Mouse (Mus musculus): ENCODE measurements around the gene Sh3rf1.
A peak's percentile ranks its signal among the peaks of the same experiment; 100 is the strongest.

Sh3rf1 gene

GRCm38 (mm10) chr8:61223729-61224379 lies at the start of gene Sh3rf1:
Gene Sh3rf1, plus strand, starts transcription at chr8:61223872.
- peak; percentile 88 for DNase-seq (ENCODE audit: low read depth)

GRCm38 (mm10) chr8:61173921-61174492 lies 49.7 kb upstream of the Sh3rf1 start:
- no peak for DNase-seq (ENCODE audit: low read depth)

GRCm38 (mm10) chr8:61175876-61176275 lies 47.8 kb upstream of the Sh3rf1 start:
- DNase-seq (ENCODE audit: low read depth) = no peak

GRCm38 (mm10) chr8:61177680-61178593 lies 45.7 kb upstream of the Sh3rf1 start:
- no peak for DNase-seq (ENCODE audit: low read depth)

GRCm38 (mm10) chr8:61178594-61179140 lies 45.0 kb upstream of the Sh3rf1 start:
- DNase-seq (ENCODE audit: low read depth) = no peak

GRCm38 (mm10) chr8:61181592-61181991 lies 42.1 kb upstream of the Sh3rf1 start:
- no peak for DNase-seq (ENCODE audit: low read depth)

GRCm38 (mm10) chr8:61182020-61182419 lies 41.7 kb upstream of the Sh3rf1 start:
- no peak for DNase-seq (ENCODE audit: low read depth)

GRCm38 (mm10) chr8:61185274-61186198 lies 38.1 kb upstream of the Sh3rf1 start:
- no peak for DNase-seq (ENCODE audit: low read depth)

GRCm38 (mm10) chr8:61194306-61194925 lies 29.3 kb upstream of the Sh3rf1 start:
- DNase-seq (ENCODE audit: low read depth) = no peak

GRCm38 (mm10) chr8:61200254-61200887 lies 23.3 kb upstream of the Sh3rf1 start:
- no peak for DNase-seq (ENCODE audit: low read depth)

- DNase-seq (ENCODE audit: low read depth) = no peak
Measured at GRCm38 (mm10) chr8:61203035-61203826, 20.4 kb upstream of the Sh3rf1 start.

GRCm38 (mm10) chr8:61206876-61207275 lies 16.8 kb upstream of the Sh3rf1 start:
- DNase-seq (ENCODE audit: low read depth) = no peak

- DNase-seq (ENCODE audit: low read depth) = no peak
Measured at GRCm38 (mm10) chr8:61207636-61208035, 16.0 kb upstream of the Sh3rf1 start.

- DNase-seq (ENCODE audit: low read depth) = no peak
Measured at GRCm38 (mm10) chr8:61208719-61209118, 15.0 kb upstream of the Sh3rf1 start.

GRCm38 (mm10) chr8:61210836-61211235 lies 12.8 kb upstream of the Sh3rf1 start:
- DNase-seq (ENCODE audit: low read depth) = no peak

GRCm38 (mm10) chr8:61215081-61215819 lies 8.4 kb upstream of the Sh3rf1 start:
- DNase-seq (ENCODE audit: low read depth) = no peak

GRCm38 (mm10) chr8:61217017-61217416 lies 6.7 kb upstream of the Sh3rf1 start:
- DNase-seq (ENCODE audit: low read depth) = no peak

- no peak for DNase-seq (ENCODE audit: low read depth)
Measured at GRCm38 (mm10) chr8:61217426-61217825, 6.2 kb upstream of the Sh3rf1 start.

GRCm38 (mm10) chr8:61218439-61218838 lies 5.2 kb upstream of the Sh3rf1 start:
- DNase-seq (ENCODE audit: low read depth) = peak; percentile 36
